Mouse (Mus musculus) hindbrain, embryonic 11.5 days (tissue): ENCODE results near the gene Lbhd2. TPM values are rescaled to one million over a fixed set of nuclear protein-coding genes. Genes with fewer than 3 reads are reported as not detected.

ENCODE experiments used
- ATAC-seq: fragments of 200-750 bp; cut with Nextera tagmentation; 2 replicates; pipeline ENCODE4 v1.8.0; 2017; ENCODE audit warnings: mild to moderate bottlenecking, moderate TSS enrichment, moderate library complexity; ENCODE audit not compliant: low FRiP score
- DNase-seq: peaks from one replicate; pipeline ENCODE4 v3.0.0-alpha.2; 2015; ENCODE audit warnings: low spot score
- H3K27ac ChIP-seq: fragments of 300-500 bp; sonication (generic); 2 replicates; pipeline ENCODE4 v1.5.1; 2014; ENCODE audit warnings: mild to moderate bottlenecking, low read depth, low read length
- H3K27me3 ChIP-seq: fragments of 300-500 bp; sonication (generic); 2 replicates; pipeline ENCODE4 v1.6.1; 2014; ENCODE audit warnings: mild to moderate bottlenecking, low read length, moderate library complexity, mixed read lengths; ENCODE audit not compliant: control insufficient read depth, insufficient read depth
- H3K36me3 ChIP-seq: fragments of 300-500 bp; sonication (generic); 2 replicates; pipeline ENCODE4 v1.6.1; 2014; ENCODE audit warnings: mild to moderate bottlenecking, low read length, moderate library complexity, mixed read lengths; ENCODE audit not compliant: control insufficient read depth, insufficient read depth
- H3K4me1 ChIP-seq: fragments of 300-500 bp; sonication (generic); replicated peaks from 2 replicates; pipeline ENCODE4 v1.6.1; 2014; ENCODE audit warnings: low read length, mixed read lengths; ENCODE audit not compliant: control insufficient read depth, insufficient read depth
- H3K4me2 ChIP-seq: fragments of 300-500 bp; sonication (generic); replicated peaks from 2 replicates; pipeline ENCODE4 v1.6.1; 2014; ENCODE audit warnings: mild to moderate bottlenecking, low read depth, low read length
- H3K4me3 ChIP-seq: fragments of 300-500 bp; sonication (generic); 2 replicates; pipeline ENCODE4 v1.5.1; 2014; ENCODE audit warnings: low read depth, low read length
- H3K9ac ChIP-seq: fragments of 300-500 bp; sonication (generic); 2 replicates; pipeline ENCODE4 v1.6.1; 2014; ENCODE audit warnings: low read depth, low read length
- H3K9me3 ChIP-seq: fragments of 300-500 bp; sonication (generic); 2 replicates; pipeline ENCODE4 v1.6.1; 2016; ENCODE audit warnings: low read length; ENCODE audit not compliant: control insufficient read depth
- WGBS: fragments of 180-500 bp; shearing (Covaris S2); extraction: QIAGEN DNeasy Blood & Tissue Kit; methylation state at CpG from one replicate; pipeline ENCODE4 v1.1.7; 2014; 5-methylcytosine and 5-hydroxymethylcytosine counted together
- polyA plus RNA-seq: library from polyadenylated mRNA; unstranded; fragments of >200 nt; fragmentation: Nextera tagmentation; extraction: Ambion mirVana; gene quantifications from 2 replicates; pipeline ENCODE4 v1.2.1, GENCODE M21; 2014

Gene Lbhd2
- polyA plus RNA-seq, 1 experiment from 2014 or later: not detected

GRCm38 (mm10) chr12:111447350-111447749 lies 40.7 kb downstream of the Lbhd2 start:
- Histone ChIP-seq H3K4me2 (no peak overlapping the region), H3K27ac (no peak overlapping the region), H3K36me3 (no peaks in the 10 kb centered on the region), H3K9me3 (no peaks in the 10 kb centered on the region), H3K4me3 (no peak overlapping the region), H3K27me3 (peaks cover 92% of the 10 kb centered on the region), H3K9ac (no peak overlapping the region), H3K4me1 (peaks cover 11% of the 10 kb centered on the region)
- ATAC-seq (no peak), DNase-seq (no peak)
- WGBS: 18% methylated on average over 9 of the region's 9 CpGs

DNA sequence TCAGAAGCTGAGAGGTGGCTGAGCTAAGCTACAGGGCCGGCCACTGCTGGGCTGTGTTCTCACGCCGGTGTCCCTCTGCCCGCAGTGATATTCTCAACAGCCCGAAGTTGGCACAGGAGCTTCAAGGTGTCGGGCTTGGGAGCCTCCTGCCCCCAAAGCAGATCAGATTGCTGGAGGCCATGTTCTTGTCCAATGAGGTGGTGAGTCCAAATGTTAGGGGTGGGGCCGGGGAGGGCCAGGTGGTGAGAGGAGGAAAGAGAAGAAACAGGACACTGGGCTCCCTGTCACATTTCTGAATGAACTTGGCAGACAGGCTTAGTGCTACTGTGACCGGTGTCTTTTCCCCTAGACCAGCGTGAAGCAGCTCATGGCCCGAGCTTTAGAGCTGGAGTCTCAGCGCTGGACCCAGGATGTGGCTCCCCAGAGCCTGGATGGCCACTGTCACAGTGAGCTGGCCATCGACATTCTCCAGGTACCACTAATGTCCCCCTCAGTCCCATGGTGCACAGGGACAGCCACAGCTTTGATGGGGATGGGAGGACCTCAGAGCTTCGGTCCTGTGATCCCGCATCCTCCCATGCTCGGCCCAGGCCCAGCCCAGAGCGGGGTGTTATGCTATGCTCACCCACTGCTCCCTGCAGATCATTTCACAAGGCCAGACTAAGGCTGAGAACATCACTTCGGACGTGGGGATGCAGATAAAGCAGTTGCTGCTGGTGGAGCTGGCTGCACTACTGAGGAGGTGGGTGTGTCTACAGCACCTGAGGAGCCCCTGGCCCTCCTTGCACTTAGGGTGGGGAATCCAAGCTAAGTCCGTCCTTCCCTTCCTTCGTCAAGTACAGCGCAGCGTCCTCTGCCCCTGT lies 41.5 kb downstream of the Lbhd2 start:
- H3K36me3 ChIP-seq: no peaks in the 10 kb centered on the region
- ATAC-seq: no peak
- H3K9me3 ChIP-seq: no peaks in the 10 kb centered on the region
- DNase-seq: no peak
- peaks cover 5% of the 10 kb centered on the region for H3K4me1 ChIP-seq
- no peak overlapping the region for H3K27ac ChIP-seq
- H3K4me2 ChIP-seq: no peak overlapping the region
- H3K4me3 ChIP-seq: no peak overlapping the region
- no peak overlapping the region for H3K9ac ChIP-seq
- WGBS: 13% methylated on average over 22 of the region's 22 CpGs
- H3K27me3 ChIP-seq: peaks cover 84% of the 10 kb centered on the region

DNA sequence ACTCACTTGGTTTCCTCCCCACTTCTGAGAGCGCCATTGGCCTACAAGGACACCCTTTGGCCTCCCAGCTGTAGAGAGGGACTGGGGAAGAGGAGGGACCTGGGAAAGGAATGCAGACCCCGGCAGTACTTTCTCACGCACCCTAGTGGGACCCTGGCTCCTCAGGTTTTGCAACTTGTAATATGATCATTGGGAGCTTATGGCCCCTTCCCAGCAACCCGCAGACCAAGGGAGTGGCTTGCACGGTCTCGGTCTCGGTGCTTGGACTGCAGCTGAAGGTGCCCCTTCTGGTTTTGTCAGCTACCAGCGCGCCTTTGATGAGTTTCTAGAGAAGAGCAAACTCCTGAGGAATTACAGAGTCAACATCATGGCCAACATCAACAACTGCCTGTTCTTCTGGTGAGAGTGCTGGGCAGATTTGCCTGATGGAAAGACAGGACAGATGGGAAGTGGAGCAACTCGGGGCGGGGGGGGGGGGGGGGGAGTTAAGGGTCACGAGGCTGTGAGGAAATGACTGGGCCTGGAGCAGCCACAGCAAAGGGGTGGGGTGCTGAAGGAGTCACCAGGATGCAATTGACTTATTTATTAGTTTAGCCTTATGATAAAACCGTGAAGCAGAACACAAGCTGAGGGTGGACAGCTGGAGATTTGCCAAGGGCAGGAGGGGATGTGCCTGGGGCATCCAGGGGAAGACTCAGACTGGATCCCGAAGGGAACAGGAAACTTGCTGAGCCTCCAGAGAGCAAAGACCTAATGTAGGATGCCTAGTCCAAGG lies 42.5 kb downstream of the Lbhd2 start:
- no peak overlapping the region for H3K4me2 ChIP-seq
- no peaks in the 10 kb centered on the region for H3K9me3 ChIP-seq
- WGBS: 20% methylated on average over 13 of the region's 14 CpGs
- no peak for DNase-seq
- no peak overlapping the region for H3K4me3 ChIP-seq
- peaks cover 74% of the 10 kb centered on the region for H3K27me3 ChIP-seq
- no peak overlapping the region for H3K9ac ChIP-seq
- no peak overlapping the region for H3K27ac ChIP-seq
- no peak for ATAC-seq
- H3K36me3 ChIP-seq: no peaks in the 10 kb centered on the region
- peaks cover 5% of the 10 kb centered on the region for H3K4me1 ChIP-seq

DNA sequence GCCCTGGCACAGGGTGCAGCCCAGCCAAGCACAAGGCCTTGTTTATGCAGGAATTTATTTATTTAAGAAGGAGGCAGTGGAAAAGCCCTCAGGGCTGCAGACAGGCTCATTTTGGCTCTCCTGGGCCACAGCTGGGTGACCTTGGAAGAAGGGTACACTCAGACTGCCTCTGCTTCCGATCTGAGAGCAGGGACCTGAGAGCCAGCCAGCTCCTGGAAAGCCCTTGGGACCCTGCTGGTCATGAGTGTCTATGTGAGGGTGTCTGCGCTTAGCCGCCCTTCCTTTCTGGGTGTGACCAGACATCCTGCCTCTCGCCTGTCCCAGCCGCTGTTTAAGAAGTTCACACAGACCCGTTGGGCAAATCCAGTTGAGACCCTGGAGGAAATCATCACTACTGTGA lies 43.8 kb downstream of the Lbhd2 start:
- Histone ChIP-seq H3K4me2 (no peak overlapping the region), H3K9ac (no peak overlapping the region), H3K4me1 (peaks cover 3% of the 10 kb centered on the region), H3K27ac (no peak overlapping the region), H3K27me3 (peaks cover 62% of the 10 kb centered on the region), H3K9me3 (no peaks in the 10 kb centered on the region), H3K36me3 (no peaks in the 10 kb centered on the region), H3K4me3 (no peak overlapping the region)
- DNase-seq (no peak), ATAC-seq (no peak)
- WGBS: 36% methylated on average over 6 of the region's 6 CpGs

- no peaks in the 10 kb centered on the region; the same call in 1 of the 2 replicates for H3K4me1 ChIP-seq
- no peak overlapping the region for H3K9ac ChIP-seq
- DNase-seq (no peak), ATAC-seq (no peak)
- 85% methylated on average over 7 of the region's 7 CpGs for WGBS
- H3K4me3 ChIP-seq: no peak overlapping the region
- no peak overlapping the region for H3K27ac ChIP-seq
- no peak overlapping the region for H3K4me2 ChIP-seq
- H3K27me3 ChIP-seq: peaks cover 50% of the 10 kb centered on the region
- no peaks in the 10 kb centered on the region for H3K9me3 ChIP-seq
- no peaks in the 10 kb centered on the region for H3K36me3 ChIP-seq
Observed at GRCm38 (mm10) chr12:111451561-111451960, 45.0 kb downstream of the Lbhd2 start.

GRCm38 (mm10) chr12:111454021-111454420 lies 47.4 kb downstream of the Lbhd2 start:
- H3K4me2 ChIP-seq: no peak overlapping the region
- no peaks in the 10 kb centered on the region for H3K4me1 ChIP-seq
- H3K9ac ChIP-seq: no peak overlapping the region
- no peak for DNase-seq
- H3K9me3 ChIP-seq: no peaks in the 10 kb centered on the region
- WGBS: 41% methylated on average over 4 of the region's 4 CpGs
- ATAC-seq: no peak
- no peak overlapping the region for H3K27ac ChIP-seq
- H3K27me3 ChIP-seq: peaks cover 25% of the 10 kb centered on the region
- no peak overlapping the region for H3K4me3 ChIP-seq
- no peaks in the 10 kb centered on the region for H3K36me3 ChIP-seq

DNA sequence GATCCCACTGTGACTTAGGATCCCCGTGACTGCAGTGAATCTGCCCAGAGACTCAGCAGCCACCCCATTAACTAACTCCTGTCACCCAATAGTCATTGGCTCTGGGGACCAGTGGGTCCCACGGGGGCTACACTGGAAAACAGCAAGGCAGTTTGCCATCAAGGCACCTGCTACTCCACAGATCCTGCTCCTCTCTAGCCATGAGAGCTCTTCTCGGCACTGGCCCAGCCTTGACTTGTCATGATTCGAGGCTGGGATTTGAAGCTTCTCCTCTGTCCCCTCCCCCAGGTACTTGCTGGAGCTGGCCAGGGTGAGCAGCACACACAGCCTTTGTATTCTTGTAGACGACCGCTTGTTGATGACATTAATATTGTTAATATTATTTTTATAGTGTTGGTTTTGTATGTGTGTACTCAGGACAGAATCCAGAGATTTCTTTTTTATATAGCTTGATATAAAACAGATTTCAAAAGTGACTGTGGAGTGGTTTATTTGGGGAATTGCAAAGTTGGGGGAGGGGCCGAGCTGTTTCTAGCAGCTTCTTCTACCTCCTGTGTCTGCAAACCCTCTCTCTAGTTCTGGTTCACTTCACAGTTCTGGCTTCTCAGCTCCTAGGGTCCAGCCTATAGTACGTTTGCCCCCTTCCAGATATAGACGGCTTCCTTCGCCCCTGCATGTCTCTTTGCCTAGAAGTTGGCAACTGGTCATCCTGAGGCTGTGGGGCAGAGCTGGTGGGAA lies 48.1 kb downstream of the Lbhd2 start:
- peaks cover 21% of the 10 kb centered on the region for H3K27me3 ChIP-seq
- no peaks in the 10 kb centered on the region for H3K4me1 ChIP-seq
- no peak for ATAC-seq
- H3K4me3 ChIP-seq: no peak overlapping the region
- H3K36me3 ChIP-seq: no peaks in the 10 kb centered on the region
- H3K9me3 ChIP-seq: no peaks in the 10 kb centered on the region
- no peak overlapping the region for H3K4me2 ChIP-seq
- H3K9ac ChIP-seq: no peak overlapping the region
- no peak for DNase-seq
- H3K27ac ChIP-seq: no peak overlapping the region
- WGBS: 74% methylated on average over 10 of the region's 10 CpGs

GRCm38 (mm10) chr12:111455311-111455846 lies 48.8 kb downstream of the Lbhd2 start:
- no peak overlapping the region for H3K4me2 ChIP-seq
- H3K36me3 ChIP-seq: no peaks in the 10 kb centered on the region
- DNase-seq: no peak
- H3K27ac ChIP-seq: no peak overlapping the region
- no peaks in the 10 kb centered on the region for H3K4me1 ChIP-seq
- WGBS: 67% methylated on average over 12 of the region's 12 CpGs
- H3K9ac ChIP-seq: no peak overlapping the region
- ATAC-seq: no peak
- H3K9me3 ChIP-seq: no peaks in the 10 kb centered on the region
- H3K4me3 ChIP-seq: no peak overlapping the region
- peaks cover 14% of the 10 kb centered on the region for H3K27me3 ChIP-seq
